Mouse (Mus musculus) retina, embryonic 14.5 days (tissue): ENCODE data around the gene Naa50.

Experiments
- DNase-seq: peaks from one replicate; pipeline ENCODE4 v3.0.0-alpha.2; 2015; ENCODE audit warnings: low spot score

The Naa50 gene

DNA sequence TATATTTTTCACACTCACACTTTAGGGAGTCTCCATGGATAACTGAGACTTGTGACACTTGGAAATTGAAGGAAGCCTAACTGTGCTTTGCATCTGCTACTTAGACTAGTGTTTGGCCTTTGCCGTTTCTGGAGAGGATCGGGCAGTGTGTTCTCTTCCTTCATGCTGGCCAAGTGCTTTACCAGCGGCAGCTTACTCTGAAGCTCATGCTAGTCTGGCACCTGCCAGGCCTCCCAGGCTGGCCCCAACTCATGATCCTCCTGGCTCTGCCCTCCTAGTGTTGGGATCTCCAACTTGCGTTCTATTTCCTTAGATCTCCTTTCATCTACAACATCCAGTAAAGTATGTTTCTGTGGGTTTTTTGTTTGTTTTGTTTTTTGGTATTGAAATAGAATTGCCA, 60.5 kb downstream of the Naa50 start:
- no peak for DNase-seq

DNA sequence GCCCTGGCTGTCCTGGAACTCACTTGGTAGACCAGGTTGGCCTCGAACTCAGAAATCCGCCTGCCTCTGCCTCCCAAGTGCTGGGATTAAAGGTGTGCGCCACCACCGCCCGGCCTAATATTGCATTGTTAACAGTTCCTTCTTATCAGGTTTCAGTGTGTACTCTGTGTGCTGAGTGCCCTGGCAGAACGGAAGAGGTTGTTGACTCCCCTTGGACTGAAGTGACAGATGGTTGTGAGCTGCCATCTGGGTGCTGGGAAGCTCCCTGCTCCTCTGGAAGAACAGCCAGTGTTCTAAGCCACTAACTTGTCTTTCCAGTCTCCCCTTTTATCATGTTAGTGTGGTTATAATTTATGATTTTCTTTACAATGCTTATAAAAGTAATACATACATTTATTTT, 64.7 kb downstream of the Naa50 start:
- no peak for DNase-seq

DNA sequence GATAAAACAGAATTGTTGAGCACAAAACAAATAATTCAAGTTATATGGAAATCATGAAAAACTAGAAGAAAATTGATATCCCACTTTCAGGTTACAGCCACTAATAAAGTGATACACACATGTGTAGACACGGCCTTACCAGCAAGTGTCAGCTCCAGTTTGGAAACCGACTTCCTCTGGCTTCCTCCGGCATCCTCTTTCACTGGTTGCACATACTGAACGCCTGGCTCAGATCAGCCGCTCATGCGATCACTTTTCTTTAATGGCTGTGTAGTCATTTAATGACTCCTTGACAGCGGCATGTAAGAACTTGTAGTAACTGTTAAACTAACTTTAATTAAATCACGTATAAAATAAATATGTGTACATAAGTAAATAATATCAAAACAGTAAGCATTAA, 66.3 kb downstream of the Naa50 start:
- DNase-seq: no peak

DNA sequence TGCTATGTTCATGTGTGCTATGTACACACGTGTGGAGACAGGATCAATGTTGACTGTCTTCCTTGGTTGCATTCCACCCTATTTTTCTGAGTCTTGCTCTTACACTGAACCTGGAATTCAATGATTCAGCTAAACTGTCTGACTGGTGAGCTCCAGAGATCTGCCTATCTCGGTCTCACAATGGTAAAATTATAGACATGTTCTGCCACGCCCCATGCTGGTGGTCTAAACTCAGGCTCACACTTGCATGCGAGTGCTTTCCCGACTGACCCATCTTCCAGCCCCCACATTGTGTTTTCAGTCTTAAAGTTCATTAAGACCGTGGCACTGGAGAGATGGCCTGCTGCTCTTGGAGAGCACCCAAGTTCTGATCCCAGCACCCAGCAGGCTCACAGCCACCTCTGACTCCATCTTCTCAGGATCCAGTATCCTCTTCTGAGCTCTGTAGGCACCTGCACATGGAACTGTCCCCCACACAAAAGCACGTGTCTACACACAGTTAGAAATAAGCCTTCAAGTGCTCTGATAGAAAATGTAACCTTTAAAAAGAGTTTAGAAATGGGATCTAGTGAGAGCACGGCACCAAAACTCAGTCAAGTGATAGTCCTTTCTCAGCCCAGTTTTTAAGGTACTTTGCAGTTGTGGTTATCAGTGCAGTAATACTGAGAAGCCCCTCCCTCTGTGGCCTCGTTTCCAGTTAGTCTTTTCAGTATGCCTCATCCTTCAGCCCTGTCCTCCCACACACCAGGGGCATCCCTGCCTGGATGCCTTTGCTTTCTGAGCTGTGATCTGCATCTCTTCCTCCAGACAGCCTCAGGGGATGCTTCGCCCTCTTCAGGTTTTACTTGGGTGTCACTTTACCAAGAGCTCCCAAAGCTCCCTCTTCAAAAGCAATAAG, 70.8 kb downstream of the Naa50 start:
- no peak for DNase-seq

DNA sequence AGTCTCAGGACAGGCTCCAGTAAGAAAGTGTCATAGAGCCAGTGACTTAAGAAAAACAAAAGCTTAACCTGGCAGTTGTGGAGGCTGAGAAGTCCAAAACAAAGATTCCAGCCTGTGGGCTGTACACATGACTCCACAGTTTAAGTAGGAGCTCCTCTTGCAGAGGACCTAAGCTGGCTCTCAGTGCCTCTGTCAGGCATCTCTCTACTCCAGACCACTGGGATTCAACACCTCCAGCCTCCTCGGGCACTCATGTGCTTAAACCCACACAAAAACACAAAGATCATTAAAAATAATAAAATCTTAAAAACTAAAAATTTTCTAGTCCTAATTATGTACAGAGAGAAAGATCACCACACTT, 71.4 kb downstream of the Naa50 start:
- no peak for DNase-seq

DNA sequence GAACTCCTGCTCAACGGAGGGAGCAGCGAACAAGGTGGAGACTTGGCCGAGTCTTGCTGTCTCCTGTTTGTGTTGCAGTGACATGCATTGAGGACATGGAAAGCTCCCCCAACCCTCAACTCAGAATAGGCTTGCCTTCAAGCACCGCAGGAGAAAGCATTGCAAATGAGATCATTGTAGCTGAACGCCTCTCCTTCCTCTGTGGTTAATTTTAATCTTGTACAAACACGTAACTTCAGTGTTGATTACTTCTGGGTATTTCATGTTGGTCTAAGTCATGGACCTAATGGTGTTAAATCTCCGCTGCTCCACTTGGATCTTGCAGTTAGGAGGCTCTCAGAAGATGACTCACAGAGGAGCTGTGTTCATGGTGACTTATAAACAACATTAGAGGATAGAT, 73.1 kb downstream of the Naa50 start:
- no peak for DNase-seq
